Mouse (Mus musculus): Measurements from ENCODE around the gene Serp2. TPM values are rescaled to one million over a fixed set of nuclear protein-coding genes. Genes with fewer than 3 reads are reported as not detected.

Serp2 gene
- total and polyA plus RNA-seq, 2 experiments: 0.37 TPM; not detected in 1

DNA sequence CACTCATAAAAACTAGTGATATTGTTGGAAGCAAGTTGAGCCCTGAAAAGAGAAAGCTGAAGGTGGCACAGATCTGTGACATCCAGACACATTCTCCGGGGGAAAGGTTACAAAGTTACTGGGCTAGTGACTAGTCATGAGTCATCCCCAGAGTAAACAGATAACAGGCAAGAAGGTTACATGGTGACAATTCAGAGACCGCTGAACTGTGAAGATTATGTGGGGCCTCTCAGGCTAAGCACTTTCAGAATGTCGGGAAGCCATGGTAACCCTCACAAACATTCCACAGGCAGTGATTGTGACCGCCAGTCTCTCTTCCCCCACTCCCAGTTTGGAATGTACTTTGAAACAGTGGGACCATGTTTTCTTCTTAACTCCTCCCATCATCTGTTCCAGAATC lies 36.1 kb downstream of the Serp2 start:
- no peaks in the 10 kb centered on the region for H3K36me3 ChIP-seq (ENCODE audit: control insufficient read depth, insufficient read depth, low read length)
- no peaks in the 10 kb centered on the region for H3K79me2 ChIP-seq (ENCODE audit: control insufficient read depth, insufficient read depth, low read length)
- no peak overlapping the region for H3K27ac ChIP-seq (replicated peaks; ENCODE audit: insufficient read depth, low read depth, low read length)
- no peak for TF ChIP-seq CTCF (IDR thresholded peaks at IDR 0.05; ENCODE audit: low read depth, low read length)
- no peak for TF ChIP-seq POLR2A (IDR thresholded peaks at IDR 0.05; ENCODE audit: extremely low read depth, insufficient read depth, low read length)
- H3K27me3 ChIP-seq (ENCODE audit: control insufficient read depth, insufficient read depth, low read length): no peaks in the 10 kb centered on the region
- DNase-seq (ENCODE audit: extremely low read depth, low read depth, low spot score): peak; percentile 52
- no peak overlapping the region for H3K9ac ChIP-seq (ENCODE audit: low read depth, low read length)
- no peak overlapping the region for H3K4me3 ChIP-seq (ENCODE audit: insufficient read depth, low read depth, low read length)
- WGBS: 23% methylated on average over 4 of the region's 4 CpGs
- H3K4me1 ChIP-seq (ENCODE audit: control insufficient read depth, insufficient read depth, low read length): no peaks in the 10 kb centered on the region; the same call in 1 of the 2 replicates

DNA sequence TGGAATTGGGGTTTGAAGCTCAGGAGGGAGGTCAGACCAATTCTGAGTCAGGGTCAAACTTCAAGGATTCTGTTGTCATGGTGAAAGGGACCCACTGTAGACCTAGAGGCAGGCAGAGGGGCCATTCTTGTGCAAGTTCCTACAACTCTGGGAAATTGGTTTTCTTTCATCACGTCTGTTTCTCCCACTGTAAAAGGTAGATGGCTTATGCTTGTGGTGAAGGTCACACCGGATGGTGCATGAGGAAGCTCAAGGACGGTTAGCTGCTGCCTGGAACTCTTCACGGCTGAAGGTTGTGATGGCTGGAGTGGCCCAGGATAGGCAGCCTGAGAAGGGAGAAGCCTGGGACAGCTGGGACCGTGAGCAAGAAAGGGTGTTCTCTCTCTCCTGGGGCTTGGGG lies 38.5 kb downstream of the Serp2 start:
- Histone ChIP-seq H3K79me2 (ENCODE audit: control insufficient read depth, insufficient read depth, low read length) (no peaks in the 10 kb centered on the region), H3K36me3 (ENCODE audit: control insufficient read depth, insufficient read depth, low read length) (no peaks in the 10 kb centered on the region), H3K27ac (replicated peaks; ENCODE audit: insufficient read depth, low read depth, low read length) (no peak overlapping the region), H3K4me3 (ENCODE audit: insufficient read depth, low read depth, low read length) (no peak overlapping the region), H3K27me3 (ENCODE audit: control insufficient read depth, insufficient read depth, low read length) (no peaks in the 10 kb centered on the region), H3K4me1 (ENCODE audit: control insufficient read depth, insufficient read depth, low read length) (no peaks in the 10 kb centered on the region; the same call in 1 of the 2 replicates), H3K9ac (ENCODE audit: low read depth, low read length) (no peak overlapping the region)
- TF ChIP-seq CTCF (IDR thresholded peaks at IDR 0.05; ENCODE audit: low read depth, low read length) (no peak), POLR2A (IDR thresholded peaks at IDR 0.05; ENCODE audit: extremely low read depth, insufficient read depth, low read length) (no peak)
- no peak for DNase-seq (ENCODE audit: extremely low read depth, low read depth, low spot score)
- WGBS: 89% methylated on average over 5 of the region's 5 CpGs

DNA sequence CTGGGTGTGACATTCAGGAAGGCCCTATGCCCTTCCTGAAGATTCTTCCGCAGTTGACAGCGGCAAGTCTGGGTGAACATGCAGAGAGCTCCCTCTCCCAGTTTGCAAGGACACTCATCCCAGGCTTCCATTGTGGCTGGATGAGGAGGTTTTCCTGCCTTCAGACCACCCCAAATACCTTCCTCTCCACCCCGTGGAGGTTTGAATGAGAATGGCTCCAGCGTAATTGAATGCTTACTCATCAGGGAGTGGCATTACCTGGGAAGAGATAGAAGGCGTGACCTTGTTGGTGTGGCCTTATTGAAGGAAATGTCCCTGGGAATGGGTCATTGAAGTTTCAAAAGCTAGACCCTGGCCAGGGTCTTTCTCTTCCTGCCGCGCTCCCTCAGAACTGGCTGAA lies 41.1 kb downstream of the Serp2 start:
- no peak for DNase-seq (ENCODE audit: extremely low read depth, low read depth, low spot score)
- Histone ChIP-seq H3K36me3 (ENCODE audit: control insufficient read depth, insufficient read depth, low read length) (no peaks in the 10 kb centered on the region), H3K27ac (replicated peaks; ENCODE audit: insufficient read depth, low read depth, low read length) (no peak overlapping the region), H3K79me2 (ENCODE audit: control insufficient read depth, insufficient read depth, low read length) (no peaks in the 10 kb centered on the region), H3K9ac (ENCODE audit: low read depth, low read length) (no peak overlapping the region), H3K27me3 (ENCODE audit: control insufficient read depth, insufficient read depth, low read length) (no peaks in the 10 kb centered on the region), H3K4me1 (ENCODE audit: control insufficient read depth, insufficient read depth, low read length) (no peaks in the 10 kb centered on the region; the same call in 1 of the 2 replicates), H3K4me3 (ENCODE audit: insufficient read depth, low read depth, low read length) (no peak overlapping the region)
- no peak for TF ChIP-seq CTCF (IDR thresholded peaks at IDR 0.05; ENCODE audit: low read depth, low read length)
- no peak for TF ChIP-seq POLR2A (IDR thresholded peaks at IDR 0.05; ENCODE audit: extremely low read depth, insufficient read depth, low read length)
- 77% methylated on average over 7 of the region's 7 CpGs for WGBS

DNA sequence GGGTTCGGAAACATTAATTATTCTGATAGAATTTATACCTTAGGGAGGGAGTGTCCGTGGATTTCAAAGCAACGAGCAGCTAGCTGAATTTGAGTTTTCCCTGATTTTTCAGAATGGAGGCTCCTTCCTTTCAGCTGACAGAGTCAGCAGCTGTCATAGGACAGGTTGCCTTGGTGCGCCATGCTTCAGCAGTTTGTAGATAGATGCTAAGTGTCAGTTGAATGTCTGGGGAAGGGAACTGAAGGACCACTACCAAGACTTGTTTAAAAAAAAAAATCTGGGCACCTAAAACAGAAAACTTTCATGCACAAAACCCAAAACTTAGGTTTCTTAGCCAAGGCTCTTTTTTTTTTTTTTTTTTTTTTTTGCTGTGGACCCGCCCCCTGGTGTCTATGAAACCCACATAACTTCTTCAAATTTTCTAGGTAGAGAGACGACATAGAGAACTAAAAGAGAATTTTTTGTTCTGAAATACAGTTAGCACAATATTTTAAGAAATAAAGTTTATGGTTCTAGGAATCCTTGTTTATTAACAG lies 42.6 kb downstream of the Serp2 start:
- Histone ChIP-seq H3K4me3 (ENCODE audit: insufficient read depth, low read depth, low read length) (no peak overlapping the region), H3K36me3 (ENCODE audit: control insufficient read depth, insufficient read depth, low read length) (no peaks in the 10 kb centered on the region), H3K27me3 (ENCODE audit: control insufficient read depth, insufficient read depth, low read length) (no peaks in the 10 kb centered on the region), H3K79me2 (ENCODE audit: control insufficient read depth, insufficient read depth, low read length) (no peaks in the 10 kb centered on the region), H3K4me1 (ENCODE audit: control insufficient read depth, insufficient read depth, low read length) (no peaks in the 10 kb centered on the region), H3K9ac (ENCODE audit: low read depth, low read length) (no peak overlapping the region), H3K27ac (replicated peaks; ENCODE audit: insufficient read depth, low read depth, low read length) (no peak overlapping the region)
- DNase-seq (ENCODE audit: extremely low read depth, low read depth, low spot score): no peak
- 86% methylated on average over 6 of the region's 6 CpGs for WGBS
- TF ChIP-seq CTCF (IDR thresholded peaks at IDR 0.05; ENCODE audit: low read depth, low read length) (no peak), POLR2A (IDR thresholded peaks at IDR 0.05; ENCODE audit: extremely low read depth, insufficient read depth, low read length) (no peak)

DNA sequence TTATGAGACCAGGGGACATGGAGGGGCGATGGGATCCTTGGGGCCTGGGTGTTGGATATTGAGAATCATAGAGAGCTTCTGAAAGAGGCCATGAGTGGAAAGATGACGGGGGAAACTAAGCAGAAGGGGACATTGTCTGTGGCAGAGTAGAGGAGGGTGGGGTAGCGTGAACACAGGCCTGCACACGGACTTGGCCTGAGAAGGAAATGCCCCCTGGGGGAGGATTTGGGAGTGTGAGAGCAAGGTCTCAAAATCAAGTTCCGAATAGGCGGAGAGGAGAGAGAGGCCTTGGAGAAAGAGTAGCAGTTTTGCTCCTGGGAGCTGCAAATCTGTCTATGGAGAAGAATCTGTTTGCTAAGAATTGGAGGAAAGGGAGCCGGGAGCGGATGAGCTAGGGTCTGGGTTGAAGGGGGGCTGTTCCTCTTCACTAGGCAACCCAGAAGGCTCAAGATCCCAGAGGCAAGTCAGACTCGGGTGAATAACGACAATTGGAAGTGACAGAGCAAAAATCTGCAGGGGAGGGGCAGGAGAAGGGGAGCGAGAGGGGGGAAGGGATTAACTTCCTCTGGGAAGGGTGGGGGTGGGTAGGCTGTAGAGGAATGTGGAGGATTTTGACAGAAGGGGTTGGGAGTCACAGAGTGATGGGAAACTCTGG lies 43.2 kb downstream of the Serp2 start:
- Histone ChIP-seq H3K27me3 (ENCODE audit: control insufficient read depth, insufficient read depth, low read length) (no peaks in the 10 kb centered on the region), H3K79me2 (ENCODE audit: control insufficient read depth, insufficient read depth, low read length) (no peaks in the 10 kb centered on the region), H3K9ac (ENCODE audit: low read depth, low read length) (no peak overlapping the region), H3K4me1 (ENCODE audit: control insufficient read depth, insufficient read depth, low read length) (no peaks in the 10 kb centered on the region), H3K4me3 (ENCODE audit: insufficient read depth, low read depth, low read length) (no peak overlapping the region), H3K36me3 (ENCODE audit: control insufficient read depth, insufficient read depth, low read length) (no peaks in the 10 kb centered on the region), H3K27ac (replicated peaks; ENCODE audit: insufficient read depth, low read depth, low read length) (no peak overlapping the region)
- TF ChIP-seq CTCF (IDR thresholded peaks at IDR 0.05; ENCODE audit: low read depth, low read length): no peak
- TF ChIP-seq POLR2A (IDR thresholded peaks at IDR 0.05; ENCODE audit: extremely low read depth, insufficient read depth, low read length): no peak
- DNase-seq (ENCODE audit: extremely low read depth, low read depth, low spot score): no peak
- 76% methylated on average over 11 of the region's 11 CpGs for WGBS

DNA sequence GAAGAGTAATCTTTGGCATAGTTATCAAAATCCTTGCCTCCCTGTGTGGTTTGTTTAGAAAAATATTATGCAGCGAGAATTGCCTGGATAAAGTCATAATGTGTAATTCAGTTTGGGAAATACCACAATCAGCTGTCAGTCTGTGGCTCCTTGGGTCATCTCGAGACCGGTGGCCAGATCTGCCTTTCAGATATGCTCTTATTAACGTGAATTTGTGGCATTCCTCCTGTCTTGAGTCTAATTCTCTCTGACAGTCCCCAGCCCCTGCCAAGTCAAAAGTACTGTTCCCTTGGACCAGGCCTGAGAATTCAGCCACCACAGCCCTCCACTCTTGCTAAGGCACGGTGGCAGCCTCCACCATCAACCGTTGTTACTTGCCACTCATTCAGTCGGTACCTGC lies 44.7 kb downstream of the Serp2 start:
- H3K27me3 ChIP-seq (ENCODE audit: control insufficient read depth, insufficient read depth, low read length): no peaks in the 10 kb centered on the region
- no peak overlapping the region for H3K4me3 ChIP-seq (ENCODE audit: insufficient read depth, low read depth, low read length)
- TF ChIP-seq CTCF (IDR thresholded peaks at IDR 0.05; ENCODE audit: low read depth, low read length) (no peak), POLR2A (IDR thresholded peaks at IDR 0.05; ENCODE audit: extremely low read depth, insufficient read depth, low read length) (no peak)
- no peak overlapping the region for H3K27ac ChIP-seq (replicated peaks; ENCODE audit: insufficient read depth, low read depth, low read length)
- no peak overlapping the region for H3K9ac ChIP-seq (ENCODE audit: low read depth, low read length)
- H3K4me1 ChIP-seq (ENCODE audit: control insufficient read depth, insufficient read depth, low read length): no peaks in the 10 kb centered on the region
- H3K79me2 ChIP-seq (ENCODE audit: control insufficient read depth, insufficient read depth, low read length): no peaks in the 10 kb centered on the region
- DNase-seq (ENCODE audit: extremely low read depth, low read depth, low spot score): no peak
- no peaks in the 10 kb centered on the region; the same call in 1 of the 2 replicates for H3K36me3 ChIP-seq (ENCODE audit: control insufficient read depth, insufficient read depth, low read length)
- 97% methylated on average over 7 of the region's 7 CpGs for WGBS

All from liver, adult 2 months (tissue).